Mouse (Mus musculus) liver, adult 2 months (tissue): ENCODE measurements around the gene Nek8. TPM values are rescaled to one million over a fixed set of nuclear protein-coding genes. Genes with fewer than 3 reads are reported as not detected.

Experiments
- DNase-seq: peaks from one replicate; pipeline ENCODE4 v3.0.0-alpha.2; 2011; ENCODE audit warnings: low read depth, low spot score; ENCODE audit errors: extremely low read depth
- H3K27ac ChIP-seq: fragments of 200-500 bp; replicated peaks from 2 replicates; pipeline ENCODE4 v1.5.1; 2012; ENCODE audit warnings: low read depth, mild to moderate bottlenecking, control low read depth, inconsistent platforms, low read length; ENCODE audit not compliant: insufficient read depth
- H3K27me3 ChIP-seq: fragments of 200-500 bp; 2 replicates; pipeline ENCODE4 v1.6.1; 2012; ENCODE audit warnings: mild to moderate bottlenecking, moderate library complexity, low read length, inconsistent platforms; ENCODE audit not compliant: control insufficient read depth, insufficient read depth
- H3K36me3 ChIP-seq: fragments of 200-500 bp; 2 replicates; pipeline ENCODE4 v1.6.1; 2012; ENCODE audit warnings: low read length, inconsistent platforms; ENCODE audit not compliant: control insufficient read depth, insufficient read depth
- H3K4me1 ChIP-seq: fragments of 200-500 bp; 2 replicates; pipeline ENCODE4 v1.6.1; 2011; ENCODE audit warnings: low read length; ENCODE audit not compliant: control insufficient read depth, insufficient read depth
- H3K4me3 ChIP-seq: fragments of 200-500 bp; 2 replicates; pipeline ENCODE4 v1.5.1; 2011; ENCODE audit warnings: low read depth, mild to moderate bottlenecking, control low read depth, low read length, moderate library complexity; ENCODE audit not compliant: insufficient read depth
- H3K79me2 ChIP-seq: fragments of 200-500 bp; 2 replicates; pipeline ENCODE4 v1.6.1; 2012; ENCODE audit warnings: inconsistent platforms, mild to moderate bottlenecking, low read length, moderate library complexity; ENCODE audit not compliant: control insufficient read depth, insufficient read depth
- H3K9ac ChIP-seq: fragments of 200-500 bp; 2 replicates; pipeline ENCODE4 v1.6.1; 2012; ENCODE audit warnings: low read depth, mild to moderate bottlenecking, control low read depth, inconsistent platforms, low read length
- CTCF ChIP-seq: fragments of 200-500 bp; IDR thresholded peaks from 2 replicates; pipeline ENCODE4 v1.5.1; 2011; ENCODE audit warnings: low read depth, low read length, control low read depth
- POLR2A ChIP-seq: fragments of 200-500 bp; IDR thresholded peaks from 2 replicates; pipeline ENCODE4 v1.6.1; 2011; ENCODE audit warnings: low read length, control low read depth; ENCODE audit not compliant: insufficient read depth; ENCODE audit errors: extremely low read depth
- WGBS: fragments of 180-500 bp; shearing (Covaris S2); methylation state at CpG from one replicate; pipeline ENCODE4 v1.1.7; 2018; 5-methylcytosine and 5-hydroxymethylcytosine counted together
- polyA plus RNA-seq: library from polyadenylated mRNA; depleted of rRNA; stranded (reverse); fragments of >200 nt; gene quantifications from 2 replicates; pipeline ENCODE4 v1.2.3, GENCODE M21; 2012
- total RNA-seq: library from RNA; depleted of rRNA; stranded (reverse); fragments of >200 nt; gene quantifications from 2 replicates; pipeline ENCODE4 v1.2.3, GENCODE M21; 2014

The Nek8 gene
- total and polyA plus RNA-seq, 2 experiments: 4.1 to 7.2 TPM

DNA sequence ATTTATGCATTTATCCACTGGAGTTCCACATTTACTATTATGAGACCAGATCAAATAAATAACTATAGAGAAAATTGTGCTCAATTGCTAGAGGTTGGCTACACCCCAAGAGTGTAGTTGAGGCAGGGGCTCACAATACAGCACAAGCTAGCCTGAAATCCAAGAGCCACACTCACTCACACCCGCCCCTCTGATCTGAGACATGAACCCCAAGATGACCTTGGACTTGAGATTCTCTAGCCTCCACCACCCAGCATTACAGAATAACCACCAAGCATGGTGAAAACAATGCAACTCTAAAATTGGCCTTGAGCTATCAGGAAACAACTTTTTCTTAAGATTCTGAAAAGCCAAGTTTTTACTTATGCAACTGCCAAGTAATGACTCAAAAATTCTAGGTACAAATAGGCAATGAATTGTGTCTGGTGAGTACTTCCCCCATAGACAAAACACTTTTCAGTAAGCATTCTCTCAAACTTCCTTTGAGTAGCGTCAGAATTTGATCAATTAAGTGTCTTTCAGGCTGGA lies 5.4 kb upstream of the Nek8 start:
- TF ChIP-seq CTCF (no peak), POLR2A (no peak)
- no peak overlapping the region for H3K4me3 ChIP-seq
- no peak overlapping the region for H3K27ac ChIP-seq
- H3K27me3 ChIP-seq: no peaks in the 10 kb centered on the region
- peaks cover 5% of the 10 kb centered on the region; the same call in 1 of the 2 replicates for H3K79me2 ChIP-seq
- peak overlapping the region; percentile 30; the same call in 1 of the 2 replicates for H3K9ac ChIP-seq
- 22% methylated on average over 2 of the region's 2 CpGs for WGBS
- H3K36me3 ChIP-seq: peaks cover 19% of the 10 kb centered on the region
- H3K4me1 ChIP-seq: peaks cover 5% of the 10 kb centered on the region
- peak; percentile 18 for DNase-seq

DNA sequence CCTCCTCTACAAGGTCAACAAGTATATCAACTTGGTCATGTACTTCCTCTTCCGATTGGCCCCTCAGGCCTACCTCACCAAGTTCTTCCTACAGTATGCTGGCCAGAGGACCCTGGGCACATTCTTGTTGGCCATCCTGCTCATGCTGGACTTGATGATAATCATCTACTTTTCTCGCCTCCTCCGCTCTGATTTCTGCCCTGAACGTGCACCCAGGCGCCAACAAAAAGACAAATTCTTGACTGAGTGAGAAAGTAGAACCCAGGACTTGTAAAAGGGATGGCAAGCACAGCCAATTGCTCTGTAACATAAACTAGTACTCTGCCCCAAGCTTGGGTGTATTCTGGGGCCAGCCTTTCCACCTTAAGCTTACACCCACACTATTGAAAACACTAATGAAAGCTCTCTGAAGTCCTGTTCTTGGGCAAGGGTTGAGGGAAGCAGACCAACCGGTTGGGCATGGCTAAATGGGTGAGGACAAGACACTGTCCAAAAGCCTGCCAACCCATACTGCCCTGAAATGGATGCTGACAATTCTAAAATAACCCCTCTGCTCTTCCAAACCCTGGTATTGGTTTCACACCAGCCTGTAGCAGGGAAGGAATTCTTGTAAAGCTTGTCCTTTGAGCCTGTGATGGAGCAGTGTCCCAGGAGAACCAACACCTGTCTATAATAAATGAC lies 3.7 kb upstream of the Nek8 start:
- Histone ChIP-seq H3K79me2 (peaks cover 5% of the 10 kb centered on the region; the same call in 1 of the 2 replicates), H3K27ac (no peak overlapping the region), H3K36me3 (peaks cover 19% of the 10 kb centered on the region), H3K4me1 (peaks cover 7% of the 10 kb centered on the region), H3K9ac (no peak overlapping the region), H3K4me3 (no peak overlapping the region), H3K27me3 (no peaks in the 10 kb centered on the region)
- TF ChIP-seq POLR2A: no peak
- no peak for TF ChIP-seq CTCF
- 70% methylated on average over 6 of the region's 6 CpGs for WGBS
- DNase-seq: no peak

DNA sequence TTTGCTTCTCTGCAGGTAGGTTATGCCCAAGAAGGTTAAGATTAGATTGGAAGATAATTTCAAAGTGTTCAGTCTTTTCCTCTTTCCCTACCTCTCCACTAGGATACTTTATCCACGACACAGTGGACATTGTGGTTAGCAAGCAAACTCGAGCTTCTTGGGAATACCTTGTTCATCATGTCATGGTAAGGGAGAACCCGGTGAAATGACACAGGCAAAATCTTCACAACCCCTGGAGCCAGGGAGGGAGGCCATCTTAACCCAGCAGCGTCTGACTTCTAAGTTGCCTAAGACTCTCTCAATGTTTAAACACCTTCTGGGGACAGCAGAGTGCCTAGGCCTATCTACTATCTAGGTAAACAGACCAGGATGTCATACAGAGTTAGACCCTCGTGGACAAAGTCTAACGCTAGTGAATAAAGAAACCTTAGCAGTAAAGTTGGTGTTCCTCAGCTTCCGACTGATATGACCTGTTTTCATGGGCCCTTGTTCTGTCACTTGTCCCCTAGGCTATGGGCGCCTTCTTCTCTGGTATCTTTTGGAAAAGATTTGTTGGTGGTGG lies 3.0 kb upstream of the Nek8 start:
- peaks cover 5% of the 10 kb centered on the region; the same call in 1 of the 2 replicates for H3K79me2 ChIP-seq
- no peaks in the 10 kb centered on the region for H3K27me3 ChIP-seq
- H3K4me1 ChIP-seq: peaks cover 9% of the 10 kb centered on the region
- no peak for DNase-seq
- 32% methylated on average over 8 of the region's 8 CpGs for WGBS
- TF ChIP-seq POLR2A: no peak
- no peak for TF ChIP-seq CTCF
- peaks cover 19% of the 10 kb centered on the region for H3K36me3 ChIP-seq
- peak overlapping the region; percentile 81 for H3K4me3 ChIP-seq
- H3K27ac ChIP-seq: peak overlapping the region; percentile 93
- peak overlapping the region; percentile 93; the same call in 1 of the 2 replicates for H3K9ac ChIP-seq

- TF ChIP-seq POLR2A (no peak), CTCF (no peak)
- H3K36me3 ChIP-seq: peaks cover 19% of the 10 kb centered on the region
- 5% methylated on average over 29 of the region's 29 CpGs for WGBS
- H3K27ac ChIP-seq: peak overlapping the region; percentile 93
- DNase-seq: peak; percentile 86
- H3K27me3 ChIP-seq: no peaks in the 10 kb centered on the region
- H3K79me2 ChIP-seq: peaks cover 5% of the 10 kb centered on the region; the same call in 1 of the 2 replicates
- H3K9ac ChIP-seq: peak overlapping the region; percentile 93
- peak overlapping the region; percentile 81 for H3K4me3 ChIP-seq
- peaks cover 11% of the 10 kb centered on the region for H3K4me1 ChIP-seq
Observed at GRCm38 (mm10) chr11:78178859-78179437, 2.5 kb upstream of the Nek8 start.

GRCm38 (mm10) chr11:78177903-78178858 lies 1.7 kb upstream of the Nek8 start:
- Histone ChIP-seq H3K79me2 (peaks cover 4% of the 10 kb centered on the region; the same call in 1 of the 2 replicates), H3K9ac (peak overlapping the region; percentile 93), H3K4me1 (peaks cover 11% of the 10 kb centered on the region), H3K4me3 (peak overlapping the region; percentile 81), H3K36me3 (peaks cover 19% of the 10 kb centered on the region), H3K27me3 (no peaks in the 10 kb centered on the region), H3K27ac (peak overlapping the region; percentile 93)
- WGBS: under 1% methylated on average over 82 of the region's 84 CpGs
- TF ChIP-seq CTCF: peak; percentile 95
- peak; percentile 67 for TF ChIP-seq POLR2A
- DNase-seq: peak; percentile 87
